Mouse (Mus musculus): ENCODE results near the gene Dyrk3. TPM values are rescaled to one million over a fixed set of nuclear protein-coding genes. Genes with fewer than 3 reads are reported as not detected.

The Dyrk3 gene
- polyA plus RNA-seq, 1 experiment from 2014 or later, result 4.6 TPM

DNA sequence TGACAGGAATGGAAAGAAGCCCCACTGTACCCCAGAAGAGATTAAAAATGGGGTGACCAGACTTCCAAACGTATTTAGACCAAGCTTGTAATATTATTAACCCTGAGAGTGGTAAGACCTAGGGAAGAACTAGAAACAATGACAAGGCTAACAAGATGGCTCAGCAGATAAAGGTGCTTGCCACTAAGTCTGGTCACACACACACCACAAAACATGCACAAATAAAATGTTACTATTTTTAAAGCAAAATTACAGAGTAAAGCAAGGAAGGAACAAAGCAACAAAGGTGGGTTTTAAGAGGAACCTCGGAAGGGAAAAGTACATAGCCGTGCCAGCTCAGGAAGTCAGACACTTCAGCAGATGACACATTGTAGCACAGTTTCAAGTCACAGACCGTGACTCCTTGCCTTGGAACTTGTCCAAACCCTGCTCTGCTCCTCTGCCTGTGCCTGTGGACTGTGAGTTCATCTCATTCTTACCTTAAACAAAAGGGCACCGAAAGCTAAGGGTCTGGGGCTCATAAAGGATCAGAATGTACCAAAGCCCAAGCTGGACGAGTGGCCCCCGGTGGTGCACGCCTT, 3.1 kb downstream of the Dyrk3 start:
- no peaks in the 10 kb centered on the region for H3K36me3 ChIP-seq (ENCODE audit: control insufficient read depth, insufficient read depth, low read length)
- WGBS, result 70% methylated on average over 8 of the region's 8 CpGs
- H3K4me1 ChIP-seq (ENCODE audit: control insufficient read depth, insufficient read depth, low read length), result peaks cover 5% of the 10 kb centered on the region; the same call in 1 of the 2 replicates
- no peak overlapping the region for H3K27ac ChIP-seq (ENCODE audit: low read length)
- H3K4me3 ChIP-seq (ENCODE audit: low read depth, low read length), result no peak overlapping the region
- no peaks in the 10 kb centered on the region for H3K27me3 ChIP-seq (ENCODE audit: control insufficient read depth, insufficient read depth, low read length)
- no peaks in the 10 kb centered on the region for H3K9me3 ChIP-seq (ENCODE audit: control insufficient read depth, low read depth, low read length)
- ATAC-seq (ENCODE audit: insufficient number of reproducible peaks, insufficient read depth, low FRiP score, low read depth), result no peak
- no peak overlapping the region for H3K4me2 ChIP-seq (replicated peaks; ENCODE audit: low read depth, low read length)
- no peak overlapping the region for H3K9ac ChIP-seq (replicated peaks; ENCODE audit: low read depth, low read length)

DNA sequence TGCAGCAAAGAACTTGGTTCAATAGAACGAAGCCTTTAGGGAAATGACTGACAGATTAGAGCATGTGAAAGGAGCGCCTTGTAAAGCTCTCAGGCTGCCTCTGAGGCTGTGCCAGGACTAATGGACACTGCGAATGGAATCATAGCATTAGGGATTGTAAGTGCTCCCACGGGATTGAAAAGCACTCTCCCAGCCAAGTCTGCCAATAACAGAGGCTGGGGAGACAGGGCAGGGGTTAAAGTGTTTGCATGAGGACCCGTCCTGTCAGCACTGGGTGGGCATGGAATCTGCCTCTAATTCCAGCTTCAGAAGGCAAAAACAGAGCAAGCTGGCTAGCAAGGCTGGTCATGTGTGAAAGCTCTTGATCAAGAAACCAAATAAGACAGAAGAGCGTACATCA, 3.9 kb downstream of the Dyrk3 start:
- H3K9me3 ChIP-seq (ENCODE audit: control insufficient read depth, low read depth, low read length), result no peaks in the 10 kb centered on the region
- WGBS, result 74% methylated on average over 6 of the region's 6 CpGs
- no peak overlapping the region for H3K4me2 ChIP-seq (replicated peaks; ENCODE audit: low read depth, low read length)
- H3K4me3 ChIP-seq (ENCODE audit: low read depth, low read length), result no peak overlapping the region
- ATAC-seq (ENCODE audit: insufficient number of reproducible peaks, insufficient read depth, low FRiP score, low read depth), result no peak
- no peak overlapping the region for H3K27ac ChIP-seq (ENCODE audit: low read length)
- no peaks in the 10 kb centered on the region for H3K27me3 ChIP-seq (ENCODE audit: control insufficient read depth, insufficient read depth, low read length)
- peaks cover 3% of the 10 kb centered on the region; the same call in 1 of the 2 replicates for H3K4me1 ChIP-seq (ENCODE audit: control insufficient read depth, insufficient read depth, low read length)
- no peak overlapping the region for H3K9ac ChIP-seq (replicated peaks; ENCODE audit: low read depth, low read length)
- H3K36me3 ChIP-seq (ENCODE audit: control insufficient read depth, insufficient read depth, low read length), result peaks cover 6% of the 10 kb centered on the region; the same call in 1 of the 2 replicates

DNA sequence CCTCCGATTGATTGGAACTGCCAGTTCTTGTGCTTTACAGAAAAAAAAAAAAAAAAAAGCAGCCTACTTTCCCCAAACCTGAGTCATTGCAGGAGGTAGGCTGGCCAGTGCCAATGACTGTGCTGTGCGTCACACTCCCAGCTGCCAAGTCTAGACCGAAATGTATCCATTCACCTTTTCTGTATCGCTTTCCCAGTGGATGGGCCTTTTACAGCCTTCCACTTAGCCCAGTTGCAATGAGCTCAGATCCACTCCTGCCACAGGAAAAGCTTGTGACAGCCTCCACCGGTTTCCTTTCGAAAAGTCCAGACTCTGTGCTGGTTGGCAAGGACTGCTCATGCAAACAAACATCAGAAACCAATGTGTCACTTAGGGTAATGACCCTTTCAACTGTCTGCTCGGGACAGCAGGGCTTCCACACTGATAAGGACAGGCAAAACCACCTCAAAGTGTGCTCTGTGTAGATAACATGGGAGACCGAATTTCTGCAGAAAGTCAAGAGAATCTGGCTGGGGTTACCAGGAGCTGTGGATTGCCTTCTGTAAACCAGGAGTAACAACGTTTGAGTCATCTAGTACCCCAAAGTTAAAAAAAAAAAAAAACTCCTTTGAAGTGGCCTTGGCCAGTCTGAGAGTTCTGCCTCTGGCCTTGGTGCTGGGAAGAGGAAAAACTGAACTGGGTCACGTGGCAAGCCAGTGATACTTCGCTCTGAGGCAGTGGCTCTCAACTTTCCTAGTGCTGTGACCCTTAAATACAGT, 12.0 kb downstream of the Dyrk3 start:
- Histone ChIP-seq H3K27ac (ENCODE audit: low read length) (no peak overlapping the region), H3K9me3 (ENCODE audit: control insufficient read depth, low read depth, low read length) (no peaks in the 10 kb centered on the region), H3K4me2 (replicated peaks; ENCODE audit: low read depth, low read length) (no peak overlapping the region), H3K27me3 (ENCODE audit: control insufficient read depth, insufficient read depth, low read length) (no peaks in the 10 kb centered on the region), H3K4me1 (ENCODE audit: control insufficient read depth, insufficient read depth, low read length) (no peaks in the 10 kb centered on the region), H3K4me3 (ENCODE audit: low read depth, low read length) (no peak overlapping the region), H3K36me3 (ENCODE audit: control insufficient read depth, insufficient read depth, low read length) (peaks cover 6% of the 10 kb centered on the region; the same call in 1 of the 2 replicates), H3K9ac (replicated peaks; ENCODE audit: low read depth, low read length) (no peak overlapping the region)
- ATAC-seq (ENCODE audit: insufficient number of reproducible peaks, insufficient read depth, low FRiP score, low read depth), result peak; percentile 68; the same call in 1 of the 2 replicates
- WGBS, result 61% methylated on average over 11 of the region's 11 CpGs

DNA sequence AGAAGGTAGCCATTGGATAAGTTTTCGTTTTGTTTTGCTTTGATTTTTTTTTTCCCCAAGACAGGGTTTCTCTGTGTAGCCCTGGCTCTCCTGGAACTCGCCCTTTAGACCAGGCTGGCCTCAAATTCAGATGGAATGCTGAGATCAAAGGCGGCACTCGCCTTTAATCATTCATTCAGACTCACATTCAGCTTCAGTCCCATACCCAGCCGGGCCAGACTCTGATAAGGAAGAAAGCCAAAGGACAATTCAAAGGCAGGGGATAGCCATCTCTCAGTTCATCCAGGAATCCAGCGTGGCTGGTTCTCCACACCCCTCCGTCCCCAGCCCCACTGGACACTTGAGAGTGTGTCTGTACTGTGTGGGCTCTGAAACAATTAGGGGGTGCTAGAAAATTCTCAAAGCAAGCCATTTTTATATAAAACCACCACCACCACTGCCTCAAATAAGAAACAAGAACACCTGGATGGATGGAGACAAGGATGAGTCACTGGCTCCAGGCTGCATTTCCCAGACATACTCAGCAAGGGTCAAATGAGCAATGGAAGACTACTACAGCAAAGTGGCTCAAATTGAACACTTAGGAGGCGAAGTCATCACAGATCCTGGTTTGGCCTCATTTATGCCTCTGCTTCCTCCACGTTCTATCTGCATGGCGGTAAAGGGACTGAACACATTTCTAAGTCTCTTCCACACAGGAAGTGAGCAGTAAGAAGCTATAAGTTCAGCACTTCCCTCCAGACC, 14.4 kb downstream of the Dyrk3 start:
- Histone ChIP-seq H3K4me2 (replicated peaks; ENCODE audit: low read depth, low read length) (no peak overlapping the region), H3K9me3 (ENCODE audit: control insufficient read depth, low read depth, low read length) (no peaks in the 10 kb centered on the region), H3K27me3 (ENCODE audit: control insufficient read depth, insufficient read depth, low read length) (no peaks in the 10 kb centered on the region), H3K4me3 (ENCODE audit: low read depth, low read length) (no peak overlapping the region), H3K9ac (replicated peaks; ENCODE audit: low read depth, low read length) (no peak overlapping the region), H3K4me1 (ENCODE audit: control insufficient read depth, insufficient read depth, low read length) (no peaks in the 10 kb centered on the region), H3K27ac (ENCODE audit: low read length) (no peak overlapping the region), H3K36me3 (ENCODE audit: control insufficient read depth, insufficient read depth, low read length) (no peaks in the 10 kb centered on the region; the same call in 1 of the 2 replicates)
- 60% methylated on average over 10 of the region's 10 CpGs for WGBS
- no peak for ATAC-seq (ENCODE audit: insufficient number of reproducible peaks, insufficient read depth, low FRiP score, low read depth)

DNA sequence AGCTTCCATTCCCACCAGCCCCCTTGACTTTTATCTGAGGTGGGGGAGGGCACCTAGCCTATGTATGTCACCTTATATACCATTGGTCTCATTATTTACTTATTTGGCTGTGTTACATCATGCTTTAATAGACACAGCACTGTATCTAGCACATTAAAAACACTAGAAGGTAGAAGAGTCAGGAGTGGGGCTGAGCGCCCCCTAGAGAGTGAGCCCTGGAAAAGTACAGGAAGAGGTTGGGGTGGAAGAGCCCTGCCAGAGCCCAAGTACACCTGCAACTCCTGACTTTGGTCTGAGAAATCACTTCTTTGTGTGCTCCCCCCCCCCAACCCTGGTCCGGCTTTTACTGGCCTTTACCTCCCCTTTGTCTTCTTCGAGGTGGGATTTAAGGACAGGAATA, 16.2 kb downstream of the Dyrk3 start:
- no peak for ATAC-seq (ENCODE audit: insufficient number of reproducible peaks, insufficient read depth, low FRiP score, low read depth)
- WGBS, result 40% methylated on average over 3 of the region's 3 CpGs
- Histone ChIP-seq H3K9me3 (ENCODE audit: control insufficient read depth, low read depth, low read length) (no peaks in the 10 kb centered on the region), H3K4me1 (ENCODE audit: control insufficient read depth, insufficient read depth, low read length) (no peaks in the 10 kb centered on the region), H3K4me2 (replicated peaks; ENCODE audit: low read depth, low read length) (no peak overlapping the region), H3K27ac (ENCODE audit: low read length) (no peak overlapping the region), H3K9ac (replicated peaks; ENCODE audit: low read depth, low read length) (no peak overlapping the region), H3K36me3 (ENCODE audit: control insufficient read depth, insufficient read depth, low read length) (no peaks in the 10 kb centered on the region), H3K27me3 (ENCODE audit: control insufficient read depth, insufficient read depth, low read length) (no peaks in the 10 kb centered on the region), H3K4me3 (ENCODE audit: low read depth, low read length) (no peak overlapping the region)

DNA sequence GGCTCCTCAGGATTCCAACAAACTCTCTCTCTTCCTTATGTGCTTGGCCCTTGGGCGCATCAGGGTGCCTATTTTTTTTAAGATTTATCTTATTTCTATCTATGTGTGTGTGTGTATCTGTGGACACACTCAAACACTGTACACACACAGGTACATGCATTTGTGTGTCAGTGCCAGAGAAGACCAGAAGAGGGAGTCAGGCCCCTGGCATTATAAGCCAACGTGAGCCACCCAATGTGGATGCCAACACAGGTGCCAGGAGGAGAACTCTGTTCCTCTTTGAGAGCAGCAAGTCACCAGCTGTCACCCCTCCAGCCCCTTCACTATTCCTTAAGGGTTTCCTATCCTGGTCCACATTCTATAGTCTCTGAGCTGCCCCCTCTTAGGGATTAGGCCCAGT, 19.1 kb downstream of the Dyrk3 start:
- Histone ChIP-seq H3K4me3 (ENCODE audit: low read depth, low read length) (no peak overlapping the region), H3K4me1 (ENCODE audit: control insufficient read depth, insufficient read depth, low read length) (no peaks in the 10 kb centered on the region), H3K36me3 (ENCODE audit: control insufficient read depth, insufficient read depth, low read length) (no peaks in the 10 kb centered on the region), H3K4me2 (replicated peaks; ENCODE audit: low read depth, low read length) (no peak overlapping the region), H3K27ac (ENCODE audit: low read length) (no peak overlapping the region), H3K9ac (replicated peaks; ENCODE audit: low read depth, low read length) (no peak overlapping the region), H3K27me3 (ENCODE audit: control insufficient read depth, insufficient read depth, low read length) (no peaks in the 10 kb centered on the region), H3K9me3 (ENCODE audit: control insufficient read depth, low read depth, low read length) (no peaks in the 10 kb centered on the region)
- WGBS, result 68% methylated on average over 2 of the region's 2 CpGs
- no peak for ATAC-seq (ENCODE audit: insufficient number of reproducible peaks, insufficient read depth, low FRiP score, low read depth)

DNA sequence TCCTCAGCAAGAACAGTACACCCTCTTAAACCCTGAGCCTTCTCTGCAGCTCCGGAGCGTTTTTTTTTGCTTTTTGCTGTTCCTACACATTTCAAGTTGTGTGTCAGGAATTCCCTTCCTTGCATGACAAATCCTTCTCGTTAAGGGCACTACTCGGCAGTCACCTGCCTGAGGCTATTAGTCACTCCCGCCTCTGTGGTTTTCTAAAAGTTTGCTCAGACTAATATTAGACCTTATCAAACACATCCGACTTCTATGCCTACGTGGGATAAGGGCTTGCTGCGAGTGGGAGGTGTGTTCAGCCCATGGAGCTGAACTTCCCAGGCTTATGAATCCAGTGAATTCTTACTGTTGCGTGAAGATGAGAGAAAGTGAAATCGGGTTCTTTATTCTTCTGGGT, 19.6 kb downstream of the Dyrk3 start:
- ATAC-seq (ENCODE audit: insufficient number of reproducible peaks, insufficient read depth, low FRiP score, low read depth), result no peak
- Histone ChIP-seq H3K4me1 (ENCODE audit: control insufficient read depth, insufficient read depth, low read length) (no peaks in the 10 kb centered on the region), H3K9me3 (ENCODE audit: control insufficient read depth, low read depth, low read length) (no peaks in the 10 kb centered on the region), H3K4me2 (replicated peaks; ENCODE audit: low read depth, low read length) (no peak overlapping the region), H3K27ac (ENCODE audit: low read length) (no peak overlapping the region), H3K9ac (replicated peaks; ENCODE audit: low read depth, low read length) (no peak overlapping the region), H3K36me3 (ENCODE audit: control insufficient read depth, insufficient read depth, low read length) (no peaks in the 10 kb centered on the region), H3K4me3 (ENCODE audit: low read depth, low read length) (no peak overlapping the region), H3K27me3 (ENCODE audit: control insufficient read depth, insufficient read depth, low read length) (no peaks in the 10 kb centered on the region)
- 49% methylated on average over 10 of the region's 10 CpGs for WGBS

DNA sequence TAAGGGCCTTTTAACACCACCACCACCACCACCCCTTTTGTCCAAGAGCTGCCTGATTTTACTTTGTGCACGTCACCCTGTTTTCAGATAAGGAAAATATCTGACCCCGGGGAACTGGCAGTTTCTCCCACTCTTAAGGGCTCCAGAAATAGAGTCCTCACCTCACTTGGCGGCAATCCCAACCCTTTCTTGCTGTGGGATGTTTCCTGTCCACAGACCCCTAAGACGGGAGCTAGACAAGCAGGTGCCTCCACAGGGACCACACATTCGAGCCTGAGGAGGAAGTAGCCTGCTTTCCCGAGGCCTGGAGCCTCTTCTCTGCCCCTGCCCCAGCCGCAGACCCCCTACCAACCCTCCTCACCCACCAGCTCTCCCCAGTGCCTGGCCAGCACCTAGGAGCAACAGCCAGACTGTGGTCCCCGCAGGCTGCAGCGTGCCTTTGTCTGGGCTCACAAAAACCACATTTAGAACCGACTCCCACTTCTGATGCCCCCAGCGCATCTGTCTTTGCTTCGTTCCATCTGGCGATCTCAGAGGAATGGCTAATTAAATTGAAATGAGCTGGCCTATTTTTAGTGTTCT, 21.6 kb downstream of the Dyrk3 start:
- H3K9me3 ChIP-seq (ENCODE audit: control insufficient read depth, low read depth, low read length), result no peaks in the 10 kb centered on the region
- ATAC-seq (ENCODE audit: insufficient number of reproducible peaks, insufficient read depth, low FRiP score, low read depth), result no peak; the same call in 1 of the 2 replicates
- H3K4me2 ChIP-seq (replicated peaks; ENCODE audit: low read depth, low read length), result no peak overlapping the region
- no peak overlapping the region for H3K4me3 ChIP-seq (ENCODE audit: low read depth, low read length)
- 69% methylated on average over 13 of the region's 13 CpGs for WGBS
- H3K36me3 ChIP-seq (ENCODE audit: control insufficient read depth, insufficient read depth, low read length), result no peaks in the 10 kb centered on the region
- no peaks in the 10 kb centered on the region for H3K27me3 ChIP-seq (ENCODE audit: control insufficient read depth, insufficient read depth, low read length)
- no peak overlapping the region for H3K27ac ChIP-seq (ENCODE audit: low read length)
- H3K9ac ChIP-seq (replicated peaks; ENCODE audit: low read depth, low read length), result no peak overlapping the region
- H3K4me1 ChIP-seq (ENCODE audit: control insufficient read depth, insufficient read depth, low read length), result no peaks in the 10 kb centered on the region
